Mouse (Mus musculus) heart, adult 2 months (tissue): ENCODE results near the gene Syngr2.

Experiments
- CTCF ChIP-seq: fragments of 200-600 bp; IDR thresholded peaks from 2 replicates; pipeline ENCODE4 v1.8.1; 2022; ENCODE audit warnings: antibody characterized with exemption, mild to moderate bottlenecking, moderate library complexity
- EP300 ChIP-seq: fragments of 200-500 bp; IDR thresholded peaks from 2 replicates; pipeline ENCODE4 v1.6.1; 2011; ENCODE audit warnings: low read depth, low read length, control low read depth; ENCODE audit not compliant: insufficient read depth
- POLR2A ChIP-seq: fragments of 200-500 bp; IDR thresholded peaks from 2 replicates; pipeline ENCODE4 v1.6.1; 2011; ENCODE audit warnings: mild to moderate bottlenecking, low read depth, low read length, control low read depth; ENCODE audit not compliant: insufficient read depth

GRCm38 (mm10) chr11:117809407-117810311 is at the start of gene Syngr2, which contains the start of gene Gm20708:
- no peak for TF ChIP-seq EP300
- TF ChIP-seq CTCF, result no peak
- TF ChIP-seq POLR2A, result peak; percentile 65
